Mouse (Mus musculus) lung, adult 2 months (tissue): ENCODE results near the gene Caprin2. TPM values are rescaled to one million over a fixed set of nuclear protein-coding genes. Genes with fewer than 3 reads are reported as not detected.
"Not testable (repeated sequence)": the region's sequence is repeated elsewhere in the genome, so short reads cannot be mapped to it uniquely, and the experiment has no call there.

ENCODE experiments used
- DNase-seq: peaks from one replicate; pipeline ENCODE4 v3.0.0; 2022
- H3K4me1 ChIP-seq: fragments of 200-500 bp; 2 replicates; pipeline ENCODE4 v1.6.1; 2011; ENCODE audit warnings: low read length; ENCODE audit not compliant: control insufficient read depth, insufficient read depth
- H3K4me3 ChIP-seq: fragments of 200-500 bp; replicated peaks from 2 replicates; pipeline ENCODE3; 2011; ENCODE audit warnings: low read depth, mild to moderate bottlenecking, control low read depth, low read length; ENCODE audit errors: extremely low read depth
- CTCF ChIP-seq: fragments of 200-500 bp; IDR thresholded peaks from 2 replicates; pipeline ENCODE4 v1.5.1; 2011; ENCODE audit warnings: mild to moderate bottlenecking, low read length, control low read depth; ENCODE audit not compliant: insufficient read depth
- POLR2A ChIP-seq: fragments of 200-500 bp; IDR thresholded peaks from 2 replicates; pipeline ENCODE4 v1.6.1; 2011; ENCODE audit warnings: low read depth, mild to moderate bottlenecking, control low read depth, low read length, borderline replicate concordance; ENCODE audit errors: extremely low read depth
- WGBS: fragments of 180-500 bp; shearing (Covaris S2); methylation state at CpG from one replicate; pipeline ENCODE4 v1.1.7; 2018; 5-methylcytosine and 5-hydroxymethylcytosine counted together
- polyA plus RNA-seq: library from polyadenylated mRNA; depleted of rRNA; stranded (reverse); fragments of >200 nt; gene quantifications from 2 replicates; pipeline ENCODE4 v1.2.3, GENCODE M21; 2012; rRNA removed

The Caprin2 gene
- polyA plus RNA-seq = 3.5 and 3.6 TPM in 2 replicates

- WGBS = 1% methylated on average over 64 of the region's 65 CpGs
- TF ChIP-seq POLR2A = peak; percentile 89
- TF ChIP-seq CTCF = no peak
- H3K4me3 ChIP-seq = peak within 1 kb of the TSS; percentile 85
- DNase-seq = peak; percentile 91
- no peaks in the 10 kb centered on the region; the same call in 1 of the 2 replicates for H3K4me1 ChIP-seq
Measured at GRCm38 (mm10) chr6:148895773-148896506, at the start of gene Caprin2. TSS of gene Caprin2 (minus strand) at chr6:148896237.

GRCm38 (mm10) chr6:148944767-148945508, 48.9 kb upstream of the Caprin2 start:
- peaks cover 7% of the 10 kb centered on the region; the same call in 1 of the 2 replicates for H3K4me1 ChIP-seq
- H3K4me3 ChIP-seq = peak overlapping the region; percentile 90
- WGBS = under 1% methylated on average over 91 of the region's 92 CpGs
- TF ChIP-seq POLR2A (peak; percentile 30; the same call in 1 of the 2 replicates), CTCF (no peak)
- DNase-seq = peak; percentile 81

GRCm38 (mm10) chr6:148944344-148944766, 48.3 kb upstream of the Caprin2 start:
- Histone ChIP-seq H3K4me1 (peaks cover 7% of the 10 kb centered on the region; the same call in 1 of the 2 replicates), H3K4me3 (peak overlapping the region; percentile 90)
- WGBS = under 1% methylated on average over 30 of the region's 30 CpGs
- no peak for DNase-seq
- TF ChIP-seq CTCF = no peak
- no peak for TF ChIP-seq POLR2A

GRCm38 (mm10) chr6:148943695-148944094, 47.7 kb upstream of the Caprin2 start:
- WGBS = 53% methylated on average over 3 of the region's 3 CpGs
- TF ChIP-seq CTCF (no peak), POLR2A (no peak)
- DNase-seq = no peak
- H3K4me1 ChIP-seq = peaks cover 7% of the 10 kb centered on the region; the same call in 1 of the 2 replicates
- H3K4me3 ChIP-seq = no peak overlapping the region

GRCm38 (mm10) chr6:148942406-148942805, 46.4 kb upstream of the Caprin2 start:
- Histone ChIP-seq H3K4me1 (peaks cover 7% of the 10 kb centered on the region; the same call in 1 of the 2 replicates), H3K4me3 (no peak overlapping the region)
- TF ChIP-seq POLR2A = no peak
- 82% methylated on average over 4 of the region's 4 CpGs for WGBS
- DNase-seq = no peak

GRCm38 (mm10) chr6:148941880-148942279, 45.8 kb upstream of the Caprin2 start:
- no peak for TF ChIP-seq CTCF
- 72% methylated on average over 5 of the region's 5 CpGs for WGBS
- no peak for DNase-seq
- Histone ChIP-seq H3K4me1 (peaks cover 4% of the 10 kb centered on the region; the same call in 1 of the 2 replicates), H3K4me3 (no peak overlapping the region)

GRCm38 (mm10) chr6:148940383-148940782, 44.3 kb upstream of the Caprin2 start:
- not testable (repeated sequence) for H3K4me3 ChIP-seq, DNase-seq, H3K4me1 ChIP-seq
- WGBS = 79% methylated on average over 2 of the region's 3 CpGs

- Histone ChIP-seq H3K4me1 (peaks cover 5% of the 10 kb centered on the region), H3K4me3 (no peak overlapping the region)
- TF ChIP-seq POLR2A = no peak
- no peak for TF ChIP-seq CTCF
- DNase-seq = no peak
- WGBS = 36% methylated on average over 1 of the region's 1 CpGs
Measured at GRCm38 (mm10) chr6:148937693-148938092, 41.7 kb upstream of the Caprin2 start.

- Histone ChIP-seq H3K4me3 (no peak overlapping the region), H3K4me1 (peaks cover 5% of the 10 kb centered on the region)
- TF ChIP-seq CTCF = no peak
- TF ChIP-seq POLR2A = no peak
- 45% methylated on average over 3 of the region's 3 CpGs for WGBS
- no peak for DNase-seq
Measured at GRCm38 (mm10) chr6:148934961-148935590, 39.0 kb upstream of the Caprin2 start.
